Mouse (Mus musculus) lung, postnatal 0 days (tissue): ENCODE data around the gene Bcam.

Experiments
- CTCF ChIP-seq: IDR thresholded peaks from 2 replicates; pipeline ENCODE4 v1.5.1; 2016; ENCODE audit warnings: antibody characterized with exemption, mild to moderate bottlenecking
- EP300 ChIP-seq: IDR thresholded peaks from 2 replicates; pipeline ENCODE4 v1.6.1; 2016; ENCODE audit warnings: antibody characterized with exemption, mild to moderate bottlenecking, control low read depth

DNA sequence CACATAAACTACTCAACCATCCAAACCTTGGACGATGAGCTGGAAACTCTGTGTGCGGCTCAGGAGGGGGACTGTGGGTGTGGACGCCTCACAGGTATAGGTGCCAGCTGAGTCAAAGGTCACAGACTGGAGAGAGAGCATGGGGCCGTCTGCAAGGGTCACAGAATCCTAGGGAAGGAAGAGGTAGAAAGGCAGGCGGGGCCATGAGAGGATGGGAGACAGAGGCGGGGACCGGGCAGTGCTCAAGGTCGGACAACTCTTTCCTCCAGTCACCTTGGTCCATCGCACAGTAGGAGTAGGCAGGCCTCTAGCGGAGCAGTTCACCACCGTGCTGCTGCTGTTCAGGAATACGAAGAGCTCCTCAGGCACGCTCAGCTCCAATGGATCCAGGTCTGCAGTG, 10.8 kb downstream of the Bcam start:
- no peak for TF ChIP-seq CTCF
- TF ChIP-seq EP300, result no peak
